Mouse (Mus musculus) MEL (cell line): ENCODE data around the gene Hes2. TPM values are rescaled to one million over a fixed set of nuclear protein-coding genes. Genes with fewer than 3 reads are reported as not detected.

ENCODE experiments used
- DNase-seq: peaks from one replicate; pipeline ENCODE4 v3.0.0; 2011; ENCODE audit warnings: low read depth, low spot score
- H3K27ac ChIP-seq: 2 replicates; pipeline ENCODE4 v1.5.1; 2012; ENCODE audit warnings: low read depth, mild to moderate bottlenecking, control low read depth, low read length, moderate library complexity; ENCODE audit not compliant: control insufficient read depth
- H3K27me3 ChIP-seq, 2 experiments: fragments of 150-350 bp in 1 of 2; sonication (generic) in 1 of 2; 2 replicates each; pipeline ENCODE4 v1.6.1; 2012; ENCODE audit warnings: low read length in 2 of 2, mild to moderate bottlenecking in 2 of 2, improper control_type of control experiment in 1 of 2, moderate library complexity in 1 of 2; ENCODE audit not compliant: insufficient read depth in 2 of 2, control insufficient read depth in 1 of 2
- H3K36me3 ChIP-seq, 2 experiments: 2 replicates each; pipeline ENCODE4 v1.6.1; 2012 to 2014; ENCODE audit warnings: low read length in 2 of 2, improper control_type of control experiment in 1 of 2, inconsistent platforms in 1 of 2, mild to moderate bottlenecking in 1 of 2; ENCODE audit not compliant: insufficient read depth in 2 of 2, control insufficient read depth in 1 of 2
- H3K4me1 ChIP-seq, 2 experiments: fragments of 150-350 bp in 1 of 2; sonication (generic) in 1 of 2; 2 replicates each; pipeline ENCODE4 v1.6.1; 2012; ENCODE audit warnings: low read length in 2 of 2, improper control_type of control experiment in 1 of 2, mild to moderate bottlenecking in 1 of 2; ENCODE audit not compliant: insufficient read depth in 2 of 2, control insufficient read depth in 1 of 2
- H3K4me3 ChIP-seq, 2 experiments: fragments of 150-350 bp in 1 of 2; sonication (generic) in 1 of 2; 2 replicates each; pipeline ENCODE4 v1.5.1; 2012; ENCODE audit warnings: low read depth in 2 of 2, low read length in 2 of 2, mild to moderate bottlenecking in 2 of 2, moderate library complexity in 2 of 2, control low read depth in 1 of 2, improper control_type of control experiment in 1 of 2; ENCODE audit not compliant: control insufficient read depth in 1 of 2, insufficient read depth in 1 of 2
- H3K79me2 ChIP-seq: 2 replicates; pipeline ENCODE4 v1.6.1; 2012; ENCODE audit warnings: mild to moderate bottlenecking, low read length, moderate library complexity; ENCODE audit not compliant: control insufficient read depth, poor library complexity, insufficient read depth
- H3K9ac ChIP-seq: 2 replicates; pipeline ENCODE4 v1.6.1; 2012; ENCODE audit warnings: low read depth, mild to moderate bottlenecking, control low read depth, low read length, moderate library complexity; ENCODE audit not compliant: control insufficient read depth, poor library complexity, severe bottlenecking
- H3K9me3 ChIP-seq: fragments of 150-350 bp; sonication (generic); replicated peaks from 2 replicates; pipeline ENCODE4 v1.6.1; 2012; ENCODE audit warnings: mild to moderate bottlenecking, low read length, improper control_type of control experiment, moderate library complexity; ENCODE audit not compliant: insufficient read depth
- CHD1 ChIP-seq: IDR thresholded peaks from 2 replicates; pipeline ENCODE4 v1.6.1; 2012; ENCODE audit warnings: low read depth, mild to moderate bottlenecking, inconsistent platforms, low read length, improper control_type of control experiment
- ELF1 ChIP-seq: IDR thresholded peaks from 2 replicates; pipeline ENCODE4 v1.6.1; 2014; ENCODE audit warnings: low read depth, mild to moderate bottlenecking, inconsistent platforms, low read length, improper control_type of control experiment, moderate library complexity
- EP300 ChIP-seq, 2 experiments: IDR thresholded peaks; 2 replicates each; pipeline ENCODE4 v1.6.1; 2011; ENCODE audit warnings: improper control_type of control experiment in 2 of 2, low read length in 2 of 2, low read depth in 1 of 2, mild to moderate bottlenecking in 1 of 2
- MAFK ChIP-seq: IDR thresholded peaks from 2 replicates; pipeline ENCODE4 v1.6.1; 2011; ENCODE audit warnings: low read depth, mild to moderate bottlenecking, low read length, improper control_type of control experiment, borderline replicate concordance
- MAZ ChIP-seq: IDR thresholded peaks from 2 replicates; pipeline ENCODE4 v1.6.1; 2012; ENCODE audit warnings: low read depth, mild to moderate bottlenecking, inconsistent platforms, low read length, improper control_type of control experiment
- MYC ChIP-seq: IDR thresholded peaks from 2 replicates; pipeline ENCODE4 v1.6.1; 2011; ENCODE audit warnings: low read depth, mild to moderate bottlenecking, low read length, improper control_type of control experiment, moderate library complexity
- NRF1 ChIP-seq: IDR thresholded peaks from 2 replicates; pipeline ENCODE4 v1.6.1; 2014; ENCODE audit warnings: low read depth, mild to moderate bottlenecking, inconsistent platforms, low read length, improper control_type of control experiment, moderate library complexity; ENCODE audit not compliant: poor library complexity, insufficient read depth, severe bottlenecking
- POLR2A ChIP-seq, 2 experiments: IDR thresholded peaks; 2 replicates each; pipeline ENCODE4 v1.6.1; 2011 to 2012; ENCODE audit warnings: low read length in 2 of 2, mild to moderate bottlenecking in 2 of 2, control low read depth in 1 of 2, improper control_type of control experiment in 1 of 2, low read depth in 1 of 2, moderate library complexity in 1 of 2; ENCODE audit not compliant: control insufficient read depth in 1 of 2, insufficient read depth in 1 of 2, poor library complexity in 1 of 2
- RAD21 ChIP-seq: IDR thresholded peaks from 2 replicates; pipeline ENCODE4 v1.6.1; 2011; ENCODE audit warnings: mild to moderate bottlenecking, low read depth, low read length, improper control_type of control experiment
- SIN3A ChIP-seq: IDR thresholded peaks from 2 replicates; pipeline ENCODE4 v1.6.1; 2012; ENCODE audit warnings: low read length, improper control_type of control experiment, inconsistent platforms
- UBTF ChIP-seq: IDR thresholded peaks from 2 replicates; pipeline ENCODE4 v1.6.1; 2012; ENCODE audit warnings: low read depth, mild to moderate bottlenecking, inconsistent platforms, low read length, improper control_type of control experiment, moderate library complexity, borderline replicate concordance; ENCODE audit not compliant: insufficient read depth
- polyA plus RNA-seq, 2 experiments: library from polyadenylated mRNA; stranded (reverse) in 1 of 2; unstranded in 1 of 2; fragments of >175 nt in 1 of 2; fragments of >200 nt in 1 of 2; gene quantifications; 2 replicates each; pipeline versions ENCODE4 v1.2.1 to v1.2.4; 2012; ENCODE audit warnings: low replicate concordance in 2 of 2, low read depth in 1 of 2; ENCODE audit not compliant: insufficient read length in 2 of 2, insufficient read depth in 1 of 2, missing spikeins in 1 of 2
- total RNA-seq: library from RNA; depleted of rRNA; stranded (reverse); fragments of 300-350 nt; gene quantifications from 2 replicates; pipeline ENCODE4 v1.2.3, GENCODE M21; 2012

Hes2 gene
- total and polyA plus RNA-seq, 3 experiments: 0.28 TPM; not detected in 2

DNA sequence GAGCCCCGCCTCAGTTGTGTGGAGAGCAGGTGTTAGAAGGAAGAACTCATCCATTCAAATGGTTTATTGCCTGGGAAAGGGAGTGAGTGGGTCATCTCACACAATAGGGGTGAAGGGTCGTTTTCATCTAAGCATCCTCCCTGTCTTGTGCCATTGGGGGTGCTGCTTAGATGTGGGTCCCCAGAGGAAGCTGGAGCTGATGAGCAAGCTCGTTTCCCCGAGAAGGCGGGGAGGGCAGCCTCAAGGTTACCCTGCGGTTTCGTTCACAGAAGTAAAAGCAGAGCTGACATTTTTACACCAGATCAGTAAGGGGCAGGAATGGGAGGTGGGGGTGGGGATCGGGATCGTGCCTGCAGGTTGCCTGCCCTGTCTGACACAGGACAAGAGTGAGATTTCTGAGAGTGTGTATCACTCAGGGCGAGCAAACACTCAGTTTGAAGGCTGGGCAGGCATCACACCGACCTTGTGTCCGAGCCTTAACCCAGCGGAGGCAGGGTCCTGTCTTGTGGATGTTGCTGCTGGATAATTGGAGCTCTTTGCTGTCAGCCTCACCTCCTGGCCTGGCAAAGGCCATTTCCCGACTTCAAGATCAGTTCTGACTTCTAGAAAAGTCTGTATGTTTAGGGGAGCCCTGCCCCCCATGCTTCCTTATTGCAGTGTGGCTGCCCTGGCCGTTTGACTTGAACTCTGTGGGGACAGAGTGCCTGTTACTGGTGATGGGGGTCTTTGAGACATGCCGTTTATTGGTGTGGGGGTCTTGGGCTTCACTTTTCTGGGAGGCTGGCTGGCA, 20.4 kb downstream of the Hes2 start:
- TF ChIP-seq NRF1: no peak
- no peak for TF ChIP-seq EP300 (IDR thresholded peaks at IDR 0.05; ENCODE audit: low read depth in 1 of 2, low read length in 2 of 2)
- TF ChIP-seq RAD21: no peak
- TF ChIP-seq MAZ: peak; percentile 67
- 0 out of 2 replicates have a peak, but pooled peaks have one; percentile 45 for TF ChIP-seq MYC
- peak; percentile 43; the same call in 1 of the 2 replicates for TF ChIP-seq CHD1
- peak; percentile 37 for TF ChIP-seq SIN3A
- TF ChIP-seq ELF1: no peak
- TF ChIP-seq, all 39 proteins: peak for 4
- H3K4me3 ChIP-seq: peak overlapping the region; percentile 71 to 85
- H3K27ac ChIP-seq: peak overlapping the region; percentile 14
- H3K9ac ChIP-seq: peak overlapping the region; percentile 71
- peaks cover 5 to 22% of the 10 kb centered on the region in 2 experiments; a peak in 3 of 4 replicates for H3K36me3 ChIP-seq
- peaks cover 51% of the 10 kb centered on the region for H3K79me2 ChIP-seq
- peak; percentile 68 for DNase-seq
- peaks cover 6 to 31% of the 10 kb centered on the region in 2 experiments for H3K4me1 ChIP-seq
- H3K9me3 ChIP-seq: no peaks in the 10 kb centered on the region
- H3K27me3 ChIP-seq: no peaks in the 10 kb centered on the region

- no peak for DNase-seq
- H3K9me3 ChIP-seq: no peaks in the 10 kb centered on the region
- H3K27ac ChIP-seq: no peak overlapping the region
- peak overlapping the region; percentile 71; the same call in 1 of the 2 replicates for H3K9ac ChIP-seq
- no peaks in the 10 kb centered on the region for H3K27me3 ChIP-seq
- TF ChIP-seq MAFK (no peak), MYC (no peak), UBTF (no peak), POLR2A (IDR thresholded peaks at IDR 0.05; ENCODE audit: control insufficient read depth in 1 of 2, insufficient read depth in 1 of 2, low read depth in 1 of 2, low read length in 2 of 2, poor library complexity in 1 of 2) (no peak)
- peaks cover 5 to 24% of the 10 kb centered on the region in 2 experiments; a peak in 3 of 4 replicates for H3K36me3 ChIP-seq
- peaks cover 11 to 36% of the 10 kb centered on the region in 2 experiments for H3K4me1 ChIP-seq
- H3K79me2 ChIP-seq: peaks cover 51% of the 10 kb centered on the region
- peak overlapping the region in 1 of 2 experiments; percentile 85; a peak in 1 of 4 replicates for H3K4me3 ChIP-seq
Observed at GRCm38 (mm10) chr4:152179946-152180660, 21.4 kb downstream of the Hes2 start.
